Mouse (Mus musculus) hindbrain, embryonic 12.5 days (tissue): ENCODE data around the gene Vax2. TPM values are rescaled to one million over a fixed set of nuclear protein-coding genes. Genes with fewer than 3 reads are reported as not detected.

Source experiments
- ATAC-seq: fragments of 200-750 bp; cut with Nextera tagmentation; 2 replicates; pipeline ENCODE4 v1.8.0; 2017; ENCODE audit warnings: moderate TSS enrichment; ENCODE audit not compliant: low FRiP score
- H3K27ac ChIP-seq: fragments of 300-500 bp; sonication (generic); 2 replicates; pipeline ENCODE4 v1.5.1; 2016; ENCODE audit warnings: mild to moderate bottlenecking
- H3K27me3 ChIP-seq: fragments of 300-500 bp; sonication (generic); 2 replicates; pipeline ENCODE4 v1.6.1; 2016; ENCODE audit warnings: mild to moderate bottlenecking
- H3K36me3 ChIP-seq: fragments of 300-500 bp; sonication (generic); 2 replicates; pipeline ENCODE4 v1.6.1; 2016; ENCODE audit warnings: mild to moderate bottlenecking
- H3K4me1 ChIP-seq: fragments of 300-500 bp; sonication (generic); 2 replicates; pipeline ENCODE4 v1.6.1; 2016
- H3K4me2 ChIP-seq: fragments of 300-500 bp; sonication (generic); replicated peaks from 2 replicates; pipeline ENCODE4 v1.6.1; 2016; ENCODE audit warnings: mild to moderate bottlenecking
- H3K4me3 ChIP-seq: fragments of 300-500 bp; sonication (generic); 2 replicates; pipeline ENCODE4 v1.5.1; 2016; ENCODE audit warnings: mild to moderate bottlenecking
- H3K9ac ChIP-seq: fragments of 300-500 bp; sonication (generic); 2 replicates; pipeline ENCODE4 v1.6.1; 2016; ENCODE audit warnings: mild to moderate bottlenecking, moderate library complexity
- H3K9me3 ChIP-seq: fragments of 300-500 bp; sonication (generic); replicated peaks from 2 replicates; pipeline ENCODE4 v1.6.1; 2016; ENCODE audit warnings: mild to moderate bottlenecking
- WGBS: fragments of 180-500 bp; shearing (Covaris S2); methylation state at CpG from one replicate; pipeline ENCODE4 v1.1.7; 2016; 5-methylcytosine and 5-hydroxymethylcytosine counted together
- polyA plus RNA-seq: library from polyadenylated mRNA; unstranded; fragments of >200 nt; fragmentation: Nextera tagmentation; extraction: Ambion mirVana; gene quantifications from 2 replicates; pipeline ENCODE4 v1.2.1, GENCODE M21; 2016

Vax2 gene
- polyA plus RNA-seq, 1 experiment from 2014 or later: not detected

DNA sequence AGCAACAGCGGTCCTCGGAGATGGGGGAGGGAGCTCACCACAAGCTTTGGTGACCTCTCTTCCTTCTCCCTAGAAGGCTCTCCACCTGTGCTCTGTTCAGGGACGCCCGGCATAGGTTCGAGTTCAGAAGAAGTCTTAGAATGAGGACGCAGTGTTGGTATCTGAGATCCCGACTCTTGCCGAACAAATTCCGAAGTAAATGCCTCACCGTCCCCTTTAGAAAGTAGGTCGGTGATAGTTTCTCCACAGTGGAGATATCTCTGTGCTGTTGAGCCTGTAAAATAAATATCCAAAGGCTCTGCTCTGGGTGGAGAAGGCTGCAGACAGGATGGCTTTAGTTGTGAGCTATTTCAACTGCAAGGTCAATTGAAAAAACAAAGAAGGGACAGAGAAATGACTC lies 10.1 kb upstream of the Vax2 start:
- 1% methylated on average over 11 of the region's 11 CpGs for WGBS
- no peak overlapping the region for H3K4me2 ChIP-seq
- H3K4me3 ChIP-seq: no peak overlapping the region
- no peak for ATAC-seq
- H3K27me3 ChIP-seq: peaks cover 97% of the 10 kb centered on the region
- no peaks in the 10 kb centered on the region for H3K36me3 ChIP-seq
- no peak overlapping the region for H3K9ac ChIP-seq
- H3K27ac ChIP-seq: no peak overlapping the region
- H3K4me1 ChIP-seq: 0 out of 2 replicates have a peak, but pooled peaks cover 5% of the 10 kb centered on the region
- no peaks in the 10 kb centered on the region; the same call in 1 of the 2 replicates for H3K9me3 ChIP-seq

DNA sequence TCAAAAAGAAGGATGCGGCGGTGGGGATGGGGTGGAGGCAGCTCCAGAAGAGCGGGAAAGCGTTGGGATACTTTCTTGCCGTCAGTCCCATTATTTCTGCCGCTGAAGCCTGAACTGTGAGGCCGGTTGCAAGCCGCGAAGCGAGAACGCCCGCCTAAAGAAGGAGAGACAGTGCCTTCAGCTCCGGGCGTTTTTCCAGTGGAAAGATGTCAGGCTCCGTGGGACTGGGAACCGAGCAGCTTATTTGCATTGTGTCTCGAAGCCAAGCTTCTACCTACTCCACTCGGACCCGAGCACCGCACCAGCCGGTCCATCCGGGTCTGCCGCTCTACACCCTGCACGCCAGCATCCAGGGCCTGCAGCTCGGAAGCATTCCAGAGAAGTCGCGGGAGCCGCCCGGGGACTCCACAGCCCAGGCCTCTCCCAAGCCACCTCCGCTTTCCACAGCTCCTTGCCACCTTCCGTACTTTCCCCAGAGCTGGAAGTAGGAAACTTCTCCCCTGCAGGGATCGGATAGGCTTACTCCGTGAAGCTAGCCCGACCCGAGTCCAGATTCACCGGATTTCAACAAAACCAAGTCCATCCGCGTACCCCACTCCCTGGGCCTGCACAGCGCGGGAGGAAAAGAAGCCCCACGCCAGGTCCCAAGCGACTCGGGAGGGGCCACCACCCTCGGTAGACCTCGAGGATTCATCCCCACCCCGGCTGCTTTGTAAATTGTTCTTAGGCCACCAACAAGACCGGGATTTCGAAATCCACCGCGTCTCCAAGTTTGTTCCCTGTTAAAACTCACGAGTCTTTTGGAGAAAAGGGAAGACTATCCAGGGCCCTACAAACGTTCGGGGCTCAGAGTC lies 8.7 kb upstream of the Vax2 start:
- Histone ChIP-seq H3K36me3 (no peaks in the 10 kb centered on the region), H3K27me3 (peaks cover 97% of the 10 kb centered on the region), H3K4me2 (no peak overlapping the region; the same call in 1 of the 2 replicates), H3K9me3 (no peaks in the 10 kb centered on the region; the same call in 1 of the 2 replicates), H3K4me1 (0 out of 2 replicates have a peak, but pooled peaks cover 5% of the 10 kb centered on the region), H3K4me3 (0 out of 2 replicates have a peak overlapping the region, but pooled peaks have one; percentile 6), H3K9ac (no peak overlapping the region), H3K27ac (no peak overlapping the region)
- WGBS: under 1% methylated on average over 53 of the region's 53 CpGs
- no peak for ATAC-seq

DNA sequence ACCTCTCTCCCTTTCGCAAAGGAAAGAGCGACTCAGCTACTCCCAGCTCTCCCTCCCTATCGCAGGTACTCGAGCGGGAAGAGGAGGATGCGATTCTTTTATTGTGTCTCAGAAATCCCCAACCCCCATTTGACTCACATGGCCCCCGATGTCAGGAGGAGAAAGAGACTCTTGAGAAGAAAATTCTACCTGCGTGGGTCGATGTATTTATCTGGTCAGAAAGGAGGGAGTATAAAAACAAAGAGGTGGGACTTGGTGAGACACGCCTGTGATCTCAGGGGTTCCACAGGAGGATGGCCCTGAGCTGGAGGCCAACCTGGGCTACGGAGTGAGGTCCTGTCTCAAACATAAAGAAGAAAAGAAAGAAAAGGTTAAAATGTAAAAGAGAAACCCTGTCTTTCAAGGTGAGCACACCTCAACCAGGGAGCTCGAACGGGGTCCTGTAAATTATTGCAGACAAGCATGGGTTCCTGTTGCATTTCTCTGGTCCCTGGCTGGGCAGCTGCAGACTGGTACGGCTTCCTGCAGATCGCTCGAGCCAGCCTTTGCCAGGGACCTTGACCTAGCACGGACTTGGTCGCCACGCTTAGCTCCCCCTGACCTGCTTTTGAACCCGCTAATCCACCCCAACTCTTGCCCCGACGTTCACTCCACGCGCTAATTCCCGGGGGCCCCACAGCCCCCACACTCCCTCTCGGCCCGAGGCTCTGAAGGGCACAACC lies 7.9 kb upstream of the Vax2 start:
- ATAC-seq: no peak
- Histone ChIP-seq H3K4me3 (no peak overlapping the region), H3K27ac (no peak overlapping the region), H3K4me1 (0 out of 2 replicates have a peak, but pooled peaks cover 5% of the 10 kb centered on the region), H3K27me3 (peaks cover 97% of the 10 kb centered on the region), H3K9ac (no peak overlapping the region), H3K4me2 (no peak overlapping the region), H3K9me3 (no peaks in the 10 kb centered on the region; the same call in 1 of the 2 replicates), H3K36me3 (no peaks in the 10 kb centered on the region)
- WGBS: 1% methylated on average over 27 of the region's 27 CpGs

DNA sequence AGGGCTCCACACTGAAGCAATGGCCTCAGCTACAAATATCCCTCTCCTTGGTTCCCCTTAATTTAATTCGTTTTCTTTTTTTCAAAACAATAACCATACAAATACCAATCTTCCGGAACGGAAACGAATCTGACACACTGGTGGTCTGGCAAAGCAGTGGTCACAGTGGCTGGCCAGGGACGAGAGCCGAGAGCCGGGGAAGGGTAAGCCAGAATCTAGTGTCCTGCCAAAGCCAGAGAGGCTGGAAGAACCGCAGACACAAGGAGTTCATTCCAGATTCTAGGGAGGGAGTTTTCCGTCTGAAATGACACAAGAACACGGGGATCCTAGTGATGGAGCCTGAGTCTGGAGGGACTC lies 7.4 kb upstream of the Vax2 start:
- Histone ChIP-seq H3K4me1 (0 out of 2 replicates have a peak, but pooled peaks cover 5% of the 10 kb centered on the region), H3K27ac (no peak overlapping the region), H3K4me3 (no peak overlapping the region), H3K36me3 (no peaks in the 10 kb centered on the region), H3K9ac (no peak overlapping the region), H3K4me2 (no peak overlapping the region), H3K27me3 (peaks cover 97% of the 10 kb centered on the region), H3K9me3 (no peaks in the 10 kb centered on the region; the same call in 1 of the 2 replicates)
- ATAC-seq: no peak
- WGBS: under 1% methylated on average over 10 of the region's 10 CpGs

DNA sequence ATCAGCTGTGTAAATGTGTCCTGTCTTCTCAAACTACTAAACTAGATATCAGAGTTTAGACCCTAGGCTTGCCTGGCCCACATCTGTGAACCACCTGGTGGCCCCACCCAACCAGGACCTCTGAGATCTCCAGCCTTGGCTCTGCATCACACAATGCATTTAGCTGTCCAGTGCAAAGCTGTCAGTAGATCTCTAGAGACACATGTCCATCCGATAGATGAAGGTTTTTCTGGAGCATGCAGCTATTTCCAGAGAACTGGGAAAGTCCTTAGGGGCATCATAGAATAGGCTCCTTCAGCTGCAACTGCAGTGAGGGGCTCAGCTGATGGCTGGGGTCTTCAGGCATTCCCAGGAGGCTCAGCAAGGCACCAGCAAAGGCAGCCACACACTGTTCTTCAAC lies 6.8 kb upstream of the Vax2 start:
- Histone ChIP-seq H3K27me3 (peaks cover 97% of the 10 kb centered on the region), H3K27ac (no peak overlapping the region), H3K4me3 (no peak overlapping the region), H3K4me2 (no peak overlapping the region), H3K4me1 (0 out of 2 replicates have a peak, but pooled peaks cover 5% of the 10 kb centered on the region), H3K9me3 (no peaks in the 10 kb centered on the region; the same call in 1 of the 2 replicates), H3K9ac (no peak overlapping the region), H3K36me3 (no peaks in the 10 kb centered on the region)
- no peak for ATAC-seq
- 11% methylated on average over 1 of the region's 1 CpGs for WGBS

DNA sequence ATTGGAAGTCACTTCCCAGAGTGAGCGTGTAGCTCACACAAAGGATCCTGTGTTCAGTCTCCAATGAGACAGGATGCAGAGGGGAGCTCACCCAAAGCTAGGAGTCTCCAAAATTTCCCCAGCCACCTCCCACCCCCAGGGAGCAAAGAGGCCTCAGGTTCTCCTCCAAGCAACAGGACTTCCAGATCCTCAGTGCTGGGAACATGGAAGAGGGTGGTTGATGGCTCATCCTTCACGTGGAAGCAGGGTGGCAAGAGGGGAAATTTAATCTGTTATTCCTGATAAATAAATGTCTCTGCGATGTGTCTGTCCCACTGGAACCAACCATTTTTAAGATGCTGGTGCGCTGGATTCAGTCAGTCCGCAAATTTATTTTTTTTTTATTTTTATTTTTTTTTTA lies 6.4 kb upstream of the Vax2 start:
- Histone ChIP-seq H3K9ac (no peak overlapping the region), H3K4me2 (no peak overlapping the region), H3K27ac (no peak overlapping the region), H3K27me3 (peaks cover 97% of the 10 kb centered on the region), H3K36me3 (no peaks in the 10 kb centered on the region), H3K4me1 (0 out of 2 replicates have a peak, but pooled peaks cover 5% of the 10 kb centered on the region), H3K9me3 (no peaks in the 10 kb centered on the region; the same call in 1 of the 2 replicates), H3K4me3 (no peak overlapping the region)
- ATAC-seq: no peak
- 16% methylated on average over 5 of the region's 5 CpGs for WGBS

DNA sequence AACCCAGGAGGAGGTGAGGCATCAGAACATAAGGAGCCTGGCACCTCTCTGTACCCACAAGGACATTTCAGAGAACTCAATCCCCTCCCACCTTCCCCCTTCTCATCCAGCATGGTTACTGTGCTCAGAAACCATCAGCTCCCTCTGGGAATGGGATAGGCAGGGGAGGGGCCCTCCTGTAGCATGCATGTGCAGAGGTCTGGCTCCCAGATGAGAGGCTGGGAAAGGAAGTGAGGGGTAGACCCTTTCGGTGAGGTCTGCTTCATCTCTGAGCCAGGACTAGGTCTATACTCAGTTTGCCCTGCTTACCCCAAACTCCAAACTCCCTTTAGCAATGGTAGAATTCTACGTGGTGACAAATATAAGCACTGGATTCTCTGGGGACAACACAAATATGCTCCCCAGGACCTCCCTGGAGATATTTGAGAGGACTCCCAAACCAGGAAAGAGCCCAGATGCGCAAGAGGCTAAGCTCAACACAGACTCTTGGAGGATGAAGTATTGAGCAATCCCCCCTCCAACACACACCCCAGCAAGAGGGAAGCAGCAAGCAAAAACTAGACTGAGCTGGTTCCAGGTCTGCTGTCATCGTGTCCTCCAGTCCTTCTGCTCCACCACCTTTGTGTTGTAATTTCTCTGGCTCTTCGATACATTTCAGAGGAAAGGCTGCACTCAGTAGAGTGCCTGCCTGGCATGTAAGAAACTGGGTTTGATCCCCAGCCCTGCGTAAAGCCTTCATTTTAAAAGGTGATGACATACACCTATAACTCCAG lies 3.1 kb upstream of the Vax2 start:
- Histone ChIP-seq H3K9me3 (no peaks in the 10 kb centered on the region; the same call in 1 of the 2 replicates), H3K9ac (no peak overlapping the region), H3K27ac (no peak overlapping the region), H3K4me2 (no peak overlapping the region), H3K27me3 (peaks cover 99% of the 10 kb centered on the region), H3K4me3 (no peak overlapping the region), H3K36me3 (no peaks in the 10 kb centered on the region), H3K4me1 (peaks cover 19% of the 10 kb centered on the region)
- ATAC-seq: no peak
- 6% methylated on average over 6 of the region's 6 CpGs for WGBS

DNA sequence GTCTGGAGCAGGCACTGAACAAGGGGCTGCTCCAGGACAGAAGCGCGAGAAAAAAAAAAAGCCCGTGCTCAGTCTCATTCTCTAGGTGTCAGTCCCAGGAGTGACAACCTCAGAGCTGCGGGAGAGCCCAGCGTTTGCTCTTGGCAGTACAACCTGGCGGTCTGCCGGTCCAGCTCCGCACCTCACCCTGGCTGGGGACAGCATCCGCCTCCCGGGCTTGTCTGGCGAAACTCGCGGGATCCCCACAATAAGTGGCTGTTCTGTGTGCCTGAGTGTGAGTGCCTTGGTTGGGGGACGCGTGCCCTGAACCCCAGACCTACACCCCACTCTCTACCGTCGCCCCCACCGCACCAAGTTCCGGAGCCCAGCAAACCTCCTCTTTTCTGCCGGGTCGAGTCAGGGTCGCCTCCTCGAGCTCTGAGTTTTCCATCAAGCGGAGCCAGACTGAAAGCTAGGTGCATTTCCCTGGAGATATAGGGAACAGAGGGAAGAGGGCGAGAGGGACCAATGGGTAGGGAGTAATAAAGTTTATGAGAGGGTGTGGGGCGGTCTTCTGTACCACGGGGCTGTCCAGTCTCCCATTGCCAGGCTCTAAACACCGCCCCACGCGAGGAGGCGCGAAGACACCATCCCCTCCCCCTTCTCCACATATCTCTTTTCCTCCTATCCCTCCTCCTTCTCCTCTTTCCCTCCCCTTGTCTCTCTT lies 550 bp upstream of the Vax2 start:
- H3K27ac ChIP-seq: no peak overlapping the region
- peaks cover 19% of the 10 kb centered on the region for H3K4me1 ChIP-seq
- H3K27me3 ChIP-seq: peaks cover 99% of the 10 kb centered on the region
- WGBS: under 1% methylated on average over 32 of the region's 32 CpGs
- peak overlapping the region; percentile 37 for H3K4me3 ChIP-seq
- H3K36me3 ChIP-seq: no peaks in the 10 kb centered on the region
- H3K9me3 ChIP-seq: no peaks in the 10 kb centered on the region
- peak overlapping the region; percentile 61 for H3K4me2 ChIP-seq
- peak; percentile 62 for ATAC-seq
- H3K9ac ChIP-seq: no peak overlapping the region

DNA sequence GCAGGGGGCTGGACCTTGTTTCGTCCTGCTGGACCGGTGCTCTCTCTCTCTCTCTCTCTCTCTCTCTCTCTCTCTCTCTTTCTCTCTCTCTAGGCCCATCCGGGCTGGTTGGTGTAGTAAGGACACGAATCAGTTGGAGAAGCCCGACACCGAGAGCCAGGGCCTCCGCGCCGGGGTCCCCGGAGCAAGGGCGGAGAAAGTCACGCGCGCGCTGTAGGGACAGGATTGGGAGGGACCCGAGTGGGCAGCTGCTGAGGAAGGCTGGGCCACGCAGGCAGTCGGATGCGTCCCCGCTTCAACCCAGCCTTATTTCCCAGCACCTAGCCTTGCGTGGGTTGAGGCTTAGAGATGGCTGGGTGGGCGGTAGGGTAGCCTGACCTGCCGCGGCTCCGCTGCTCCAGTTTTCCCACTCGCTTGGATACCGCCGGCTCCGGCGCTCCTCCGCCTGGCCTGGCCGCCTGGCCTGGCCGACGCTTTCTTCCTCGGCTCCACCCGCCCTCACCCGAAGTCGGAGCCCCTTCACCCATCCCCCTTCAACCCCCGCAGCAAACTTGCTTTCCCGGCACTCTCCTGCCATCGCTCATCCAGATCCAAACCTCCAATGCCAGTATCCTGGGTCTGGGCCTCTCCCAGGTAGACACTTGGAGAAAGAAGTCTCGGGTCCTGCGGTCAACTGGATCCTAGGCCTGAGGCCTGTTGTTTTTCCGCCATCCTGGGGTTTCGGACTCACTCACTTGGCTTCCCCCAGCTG lies 836 bp downstream of the Vax2 start:
- H3K9ac ChIP-seq: no peak overlapping the region
- no peaks in the 10 kb centered on the region for H3K9me3 ChIP-seq
- H3K27me3 ChIP-seq: peaks cover 97% of the 10 kb centered on the region
- H3K4me2 ChIP-seq: peak overlapping the region; percentile 61
- no peak overlapping the region for H3K27ac ChIP-seq
- H3K4me3 ChIP-seq: peak overlapping the region; percentile 37
- peaks cover 19% of the 10 kb centered on the region for H3K4me1 ChIP-seq
- H3K36me3 ChIP-seq: no peaks in the 10 kb centered on the region
- no peak; the same call in 1 of the 2 replicates for ATAC-seq
- WGBS: under 1% methylated on average over 44 of the region's 45 CpGs

DNA sequence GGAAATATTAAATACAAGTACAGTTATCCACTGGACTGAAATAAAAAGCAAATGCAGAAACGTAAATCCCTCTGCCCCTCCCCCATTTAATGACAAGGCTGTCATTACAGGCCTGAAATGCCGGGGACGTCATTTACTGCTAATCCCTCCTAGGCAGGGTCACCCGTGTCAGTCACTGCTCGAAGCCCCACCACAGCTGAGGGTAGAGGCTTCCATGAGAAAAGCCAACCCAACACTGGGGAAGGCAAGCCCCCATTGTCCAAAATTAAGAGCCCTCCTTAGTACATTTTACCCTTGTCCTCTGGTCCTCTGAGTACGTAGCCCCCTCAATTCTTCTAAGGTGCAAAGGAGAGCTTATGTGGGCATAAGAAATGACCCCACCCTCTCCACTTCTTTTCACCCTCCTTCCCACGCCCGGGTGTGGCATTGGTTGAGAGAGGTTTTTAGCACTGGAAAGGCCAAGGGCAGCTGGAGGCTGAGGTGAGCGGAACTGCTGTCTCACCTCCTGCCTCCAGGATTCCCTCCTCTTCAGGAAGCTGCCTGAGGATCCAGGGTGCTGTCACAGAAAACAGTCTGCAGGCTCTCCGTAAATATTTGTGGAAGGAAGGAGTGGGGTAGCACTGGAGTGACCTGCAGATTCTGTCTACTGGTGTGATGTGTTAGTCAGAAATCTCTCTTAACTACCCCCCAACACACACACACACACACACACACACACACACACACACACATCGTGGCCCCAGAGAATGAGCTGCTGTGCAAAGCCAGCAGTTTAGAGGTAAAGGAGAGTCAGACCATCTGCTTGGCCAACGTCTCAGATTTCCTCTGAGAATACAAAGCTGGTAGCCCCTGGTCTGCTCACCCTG lies 2.4 kb downstream of the Vax2 start:
- H3K9me3 ChIP-seq: no peaks in the 10 kb centered on the region
- H3K4me2 ChIP-seq: no peak overlapping the region
- ATAC-seq: no peak
- WGBS: 1% methylated on average over 12 of the region's 12 CpGs
- no peak overlapping the region for H3K4me3 ChIP-seq
- H3K9ac ChIP-seq: no peak overlapping the region
- peaks cover 97% of the 10 kb centered on the region for H3K27me3 ChIP-seq
- H3K36me3 ChIP-seq: no peaks in the 10 kb centered on the region
- peaks cover 19% of the 10 kb centered on the region for H3K4me1 ChIP-seq
- no peak overlapping the region for H3K27ac ChIP-seq
